Mouse (Mus musculus) bone marrow macrophage, adult 2 months (primary cell): ENCODE measurements around the gene Dnaaf5.

ENCODE experiments used
- CTCF ChIP-seq: IDR thresholded peaks from 2 replicates; pipeline ENCODE4 v1.5.1; 2012; ENCODE audit warnings: low read depth, mild to moderate bottlenecking, low read length, moderate library complexity
- POLR2A ChIP-seq: IDR thresholded peaks from 2 replicates; pipeline ENCODE4 v1.6.1; 2012; ENCODE audit warnings: mild to moderate bottlenecking, low read depth, low read length, borderline replicate concordance

GRCm38 (mm10) chr5:139141326-139141725 is 8.7 kb upstream of the Dnaaf5 start:
- TF ChIP-seq CTCF (no peak), POLR2A (no peak)
